Mouse (Mus musculus): ENCODE data around the gene Ampd2. TPM values are rescaled to one million over a fixed set of nuclear protein-coding genes. Genes with fewer than 3 reads are reported as not detected.

Gene Ampd2
- polyA plus RNA-seq, 1 experiment from 2014 or later: 51.9 TPM

Other genes with a start within 250 kb of the Ampd2 start
- 33.0 and 35.9 TPM in 2 replicates for gene Eps8l3, start 209.4 kb downstream of the Ampd2 start, polyA plus RNA-seq (2015; fragmentation: Nextera tagmentation; extraction: Ambion mirVana)
- 131 and 144 TPM in 2 replicates for gene Gstm5, start 190.8 kb downstream of the Ampd2 start, polyA plus RNA-seq (2015; fragmentation: Nextera tagmentation; extraction: Ambion mirVana)
- gene Gstm7, start 154.8 kb downstream of the Ampd2 start, polyA plus RNA-seq (2015; fragmentation: Nextera tagmentation; extraction: Ambion mirVana): 24.7 and 24.8 TPM in 2 replicates
- 10.4 and 11.2 TPM in 2 replicates for gene Gstm6, start 142.9 kb downstream of the Ampd2 start, polyA plus RNA-seq (2015; fragmentation: Nextera tagmentation; extraction: Ambion mirVana)
- gene Gstm3, start 117.4 kb downstream of the Ampd2 start, polyA plus RNA-seq (2015; fragmentation: Nextera tagmentation; extraction: Ambion mirVana): 63.5 and 80.8 TPM in 2 replicates
- 196 and 225 TPM in 2 replicates for gene Gstm2, start 100.2 kb downstream of the Ampd2 start, polyA plus RNA-seq (2015; fragmentation: Nextera tagmentation; extraction: Ambion mirVana)
- gene Gstm1, start 68.7 kb downstream of the Ampd2 start, polyA plus RNA-seq (2015; fragmentation: Nextera tagmentation; extraction: Ambion mirVana): 513 and 679 TPM in 2 replicates
- gene Gstm4, start 41.8 kb downstream of the Ampd2 start, polyA plus RNA-seq (2015; fragmentation: Nextera tagmentation; extraction: Ambion mirVana): 26.5 and 29.6 TPM in 2 replicates
- 1.3 TPM in 2 replicates for gene Gnat2, start 6.1 kb upstream of the Ampd2 start, polyA plus RNA-seq (2015; fragmentation: Nextera tagmentation; extraction: Ambion mirVana)
- gene Gnai3, start 59.5 kb upstream of the Ampd2 start, polyA plus RNA-seq (2015; fragmentation: Nextera tagmentation; extraction: Ambion mirVana): 177 and 182 TPM in 2 replicates
- gene Gpr61, start 68.2 kb upstream of the Ampd2 start, polyA plus RNA-seq (2015; fragmentation: Nextera tagmentation; extraction: Ambion mirVana): 0.15 and 0.20 TPM in 2 replicates
- gene Amigo1, start 99.7 kb upstream of the Ampd2 start, polyA plus RNA-seq (2015; fragmentation: Nextera tagmentation; extraction: Ambion mirVana): 2.4 and 3.1 TPM in 2 replicates
- gene Cyb561d1, start 114.6 kb upstream of the Ampd2 start, polyA plus RNA-seq (2015; fragmentation: Nextera tagmentation; extraction: Ambion mirVana): 4.3 and 4.4 TPM in 2 replicates
- 11.5 and 12.5 TPM in 2 replicates for gene Atxn7l2, start 124.3 kb upstream of the Ampd2 start, polyA plus RNA-seq (2015; fragmentation: Nextera tagmentation; extraction: Ambion mirVana)
- 0.15 and 3.4 TPM in 2 replicates for gene Sypl2, start 140.0 kb upstream of the Ampd2 start, polyA plus RNA-seq (2015; fragmentation: Nextera tagmentation; extraction: Ambion mirVana)
- gene Psma5, start 170.3 kb upstream of the Ampd2 start, polyA plus RNA-seq (2015; fragmentation: Nextera tagmentation; extraction: Ambion mirVana): 230 TPM in 2 replicates
- 7.4 and 8.6 TPM in 2 replicates for gene Sort1, start 197.4 kb upstream of the Ampd2 start, polyA plus RNA-seq (2015; fragmentation: Nextera tagmentation; extraction: Ambion mirVana)

All from stomach, embryonic 16.5 days (tissue).